Mouse (Mus musculus) kidney, embryonic 16.5 days (tissue): ENCODE results near the gene Vezt. TPM values are rescaled to one million over a fixed set of nuclear protein-coding genes. Genes with fewer than 3 reads are reported as not detected.

ENCODE experiments used
- ATAC-seq: fragments of 200-750 bp; cut with Nextera tagmentation; 2 replicates; pipeline ENCODE4 v1.8.0; 2017; ENCODE audit warnings: moderate TSS enrichment; ENCODE audit not compliant: low FRiP score, low TSS enrichment
- H3K27ac ChIP-seq: fragments of 300-500 bp; sonication (generic); 2 replicates; pipeline ENCODE4 v1.5.1; 2014; ENCODE audit warnings: low read length
- H3K27me3 ChIP-seq: fragments of 300-500 bp; sonication (generic); 2 replicates; pipeline ENCODE4 v1.6.1; 2014; ENCODE audit warnings: low read length, control low read depth, mixed read lengths; ENCODE audit not compliant: insufficient read depth
- H3K36me3 ChIP-seq: fragments of 300-500 bp; sonication (generic); 2 replicates; pipeline ENCODE4 v1.6.1; 2014; ENCODE audit warnings: low read length, control low read depth, mixed read lengths; ENCODE audit not compliant: insufficient read depth
- H3K4me1 ChIP-seq: fragments of 300-500 bp; sonication (generic); 2 replicates; pipeline ENCODE4 v1.6.1; 2014; ENCODE audit warnings: low read length, control low read depth, mixed read lengths; ENCODE audit not compliant: insufficient read depth
- H3K4me2 ChIP-seq: fragments of 300-500 bp; sonication (generic); replicated peaks from 2 replicates; pipeline ENCODE4 v1.6.1; 2014; ENCODE audit warnings: low read depth, low read length
- H3K4me3 ChIP-seq: fragments of 300-500 bp; sonication (generic); 2 replicates; pipeline ENCODE4 v1.5.1; 2014; ENCODE audit warnings: mild to moderate bottlenecking, low read length
- H3K9ac ChIP-seq: fragments of 300-500 bp; sonication (generic); replicated peaks from 2 replicates; pipeline ENCODE4 v1.6.1; 2014; ENCODE audit warnings: low read length
- H3K9me3 ChIP-seq: fragments of 300-500 bp; sonication (generic); 2 replicates; pipeline ENCODE4 v1.6.1; 2016; ENCODE audit warnings: low read length, control low read depth
- WGBS: fragments of 180-500 bp; shearing (Covaris S2); extraction: QIAGEN DNeasy Blood & Tissue Kit; methylation state at CpG from one replicate; pipeline ENCODE4 v1.1.7; 2014; 5-methylcytosine and 5-hydroxymethylcytosine counted together
- polyA plus RNA-seq: library from polyadenylated mRNA; unstranded; fragments of >200 nt; fragmentation: Nextera tagmentation; extraction: Ambion mirVana; gene quantifications from 2 replicates; pipeline ENCODE4 v1.2.1, GENCODE M21; 2015

The Vezt gene
- polyA plus RNA-seq, 1 experiment from 2014 or later, result 24.5 TPM

DNA sequence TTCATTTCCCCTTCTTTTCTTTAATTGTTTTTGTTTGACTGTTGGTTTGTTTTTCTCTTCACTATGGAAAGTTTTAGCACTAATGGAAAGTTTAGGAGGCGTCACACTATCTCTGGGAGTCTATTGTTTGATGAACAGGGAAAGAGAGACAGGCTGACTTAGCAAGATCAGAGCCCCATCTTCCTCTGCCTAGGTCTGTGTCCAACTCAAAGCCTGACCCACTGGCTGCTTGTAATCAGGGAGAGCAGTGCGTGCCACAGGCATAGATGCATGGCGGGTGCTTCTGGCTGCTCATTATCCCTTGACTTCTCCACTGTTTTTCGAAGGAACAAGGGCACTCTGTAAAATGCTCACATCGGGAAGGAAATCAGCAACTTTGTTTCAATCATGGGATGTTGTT lies 26.7 kb upstream of the Vezt start:
- Histone ChIP-seq H3K36me3 (no peaks in the 10 kb centered on the region), H3K4me3 (no peak overlapping the region), H3K9ac (no peak overlapping the region), H3K27me3 (no peaks in the 10 kb centered on the region), H3K9me3 (no peaks in the 10 kb centered on the region), H3K4me1 (0 out of 2 replicates have a peak, but pooled peaks cover 7% of the 10 kb centered on the region), H3K27ac (no peak overlapping the region), H3K4me2 (no peak overlapping the region)
- WGBS, result 82% methylated on average over 5 of the region's 5 CpGs
- no peak for ATAC-seq

GRCm38 (mm10) chr10:94060190-94060589 lies 24.6 kb upstream of the Vezt start:
- Histone ChIP-seq H3K36me3 (no peaks in the 10 kb centered on the region), H3K4me3 (no peak overlapping the region), H3K9me3 (no peaks in the 10 kb centered on the region), H3K4me1 (0 out of 2 replicates have a peak, but pooled peaks cover 7% of the 10 kb centered on the region), H3K27ac (no peak overlapping the region), H3K27me3 (no peaks in the 10 kb centered on the region), H3K9ac (no peak overlapping the region), H3K4me2 (no peak overlapping the region)
- WGBS, result 54% methylated on average over 8 of the region's 8 CpGs
- no peak for ATAC-seq

- Histone ChIP-seq H3K36me3 (no peaks in the 10 kb centered on the region), H3K27ac (no peak overlapping the region), H3K4me1 (0 out of 2 replicates have a peak, but pooled peaks cover 7% of the 10 kb centered on the region), H3K9me3 (no peaks in the 10 kb centered on the region), H3K9ac (no peak overlapping the region), H3K27me3 (no peaks in the 10 kb centered on the region), H3K4me2 (no peak overlapping the region), H3K4me3 (no peak overlapping the region)
- WGBS, result 87% methylated on average over 8 of the region's 8 CpGs
- ATAC-seq, result no peak
These were observed 24.0 kb upstream of the Vezt start for GRCm38 (mm10) chr10:94059618-94060055.

DNA sequence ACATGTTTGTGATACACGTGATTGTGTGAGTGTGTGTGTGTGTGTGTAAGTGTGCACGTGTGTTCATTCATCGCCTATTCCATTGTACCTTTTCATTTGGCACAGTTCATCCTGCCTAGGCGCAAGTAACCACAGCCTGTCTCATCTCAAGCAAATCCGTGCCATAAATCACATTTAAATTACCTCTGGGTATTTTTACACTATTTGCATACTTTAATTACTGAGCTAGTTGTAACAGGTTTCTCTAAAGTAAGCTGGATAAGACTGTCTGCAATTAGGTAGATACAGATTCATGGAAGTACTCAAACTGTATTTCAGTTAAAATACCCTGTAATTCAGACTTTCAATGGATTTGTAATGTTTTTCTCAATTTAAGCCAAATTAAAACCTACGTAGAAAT lies 20.9 kb upstream of the Vezt start:
- Histone ChIP-seq H3K36me3 (no peaks in the 10 kb centered on the region), H3K9ac (no peak overlapping the region), H3K4me1 (0 out of 2 replicates have a peak, but pooled peaks cover 7% of the 10 kb centered on the region), H3K27ac (no peak overlapping the region), H3K27me3 (no peaks in the 10 kb centered on the region), H3K4me3 (no peak overlapping the region), H3K4me2 (no peak overlapping the region), H3K9me3 (no peaks in the 10 kb centered on the region)
- WGBS, result 80% methylated on average over 6 of the region's 6 CpGs
- ATAC-seq, result no peak

GRCm38 (mm10) chr10:94050736-94051135 lies 15.1 kb upstream of the Vezt start:
- H3K4me3 ChIP-seq, result no peak overlapping the region
- H3K4me1 ChIP-seq, result peaks cover 21% of the 10 kb centered on the region
- H3K27ac ChIP-seq, result no peak overlapping the region
- no peaks in the 10 kb centered on the region for H3K27me3 ChIP-seq
- peaks cover 1% of the 10 kb centered on the region; the same call in 1 of the 2 replicates for H3K36me3 ChIP-seq
- no peak for ATAC-seq
- no peak overlapping the region for H3K9ac ChIP-seq
- no peaks in the 10 kb centered on the region for H3K9me3 ChIP-seq
- no peak overlapping the region for H3K4me2 ChIP-seq
- 92% methylated on average over 5 of the region's 5 CpGs for WGBS

DNA sequence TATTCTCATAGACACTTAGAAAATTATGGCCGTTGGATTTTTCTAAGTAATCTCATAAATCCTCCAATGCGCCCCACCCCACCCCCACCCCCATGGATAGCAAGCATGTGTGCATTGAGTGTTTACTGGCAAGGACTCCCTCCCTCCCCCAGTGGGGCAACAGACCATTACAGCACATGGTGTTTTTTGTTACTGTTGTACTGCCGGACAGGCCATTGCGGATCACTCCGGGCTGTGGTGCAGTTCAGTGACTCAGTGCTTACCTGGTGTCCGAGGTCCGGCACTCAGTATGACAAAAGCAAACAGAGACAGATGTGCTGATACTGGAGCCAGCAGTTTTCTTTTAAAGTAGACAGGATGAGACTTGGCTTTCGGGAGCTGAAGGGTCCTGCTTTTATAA lies 13.5 kb upstream of the Vezt start:
- H3K36me3 ChIP-seq, result peaks cover 17% of the 10 kb centered on the region
- no peak overlapping the region for H3K9ac ChIP-seq
- no peak overlapping the region for H3K27ac ChIP-seq
- no peaks in the 10 kb centered on the region for H3K9me3 ChIP-seq
- H3K4me1 ChIP-seq, result peaks cover 21% of the 10 kb centered on the region
- H3K27me3 ChIP-seq, result no peaks in the 10 kb centered on the region
- H3K4me3 ChIP-seq, result no peak overlapping the region
- H3K4me2 ChIP-seq, result no peak overlapping the region
- no peak for ATAC-seq
- WGBS, result 45% methylated on average over 8 of the region's 8 CpGs

GRCm38 (mm10) chr10:94047845-94048559 lies 12.4 kb upstream of the Vezt start:
- H3K36me3 ChIP-seq, result peaks cover 20% of the 10 kb centered on the region
- no peak overlapping the region for H3K27ac ChIP-seq
- no peak overlapping the region for H3K4me2 ChIP-seq
- WGBS, result 58% methylated on average over 10 of the region's 10 CpGs
- no peak overlapping the region for H3K9ac ChIP-seq
- H3K9me3 ChIP-seq, result no peaks in the 10 kb centered on the region
- H3K27me3 ChIP-seq, result no peaks in the 10 kb centered on the region
- H3K4me1 ChIP-seq, result peaks cover 21% of the 10 kb centered on the region
- H3K4me3 ChIP-seq, result no peak overlapping the region
- no peak for ATAC-seq

DNA sequence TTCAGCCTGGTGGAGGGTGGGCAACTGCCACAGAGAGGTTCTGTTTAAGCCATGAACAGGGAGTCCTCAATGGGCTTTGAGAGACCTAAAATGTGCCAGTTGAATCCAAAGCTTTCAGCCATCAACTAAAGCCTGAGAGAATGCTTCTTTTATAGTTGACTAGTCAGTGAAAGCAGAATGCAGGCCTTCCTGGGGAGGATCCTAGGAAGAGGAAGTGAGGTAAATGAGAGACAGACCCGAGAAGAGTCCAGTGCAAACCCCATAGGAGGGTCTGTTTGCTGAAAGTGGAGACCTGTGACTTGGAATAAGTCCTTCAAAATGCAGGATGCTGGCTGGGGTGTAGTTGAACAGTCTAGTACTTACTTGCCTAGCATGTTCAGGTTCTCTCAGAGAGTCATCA lies 11.4 kb upstream of the Vezt start:
- no peak overlapping the region for H3K27ac ChIP-seq
- no peak overlapping the region for H3K9ac ChIP-seq
- peaks cover 21% of the 10 kb centered on the region for H3K4me1 ChIP-seq
- no peak for ATAC-seq
- no peaks in the 10 kb centered on the region for H3K9me3 ChIP-seq
- H3K4me2 ChIP-seq, result no peak overlapping the region
- no peak overlapping the region for H3K4me3 ChIP-seq
- H3K36me3 ChIP-seq, result peaks cover 20% of the 10 kb centered on the region
- 73% methylated on average over 1 of the region's 1 CpGs for WGBS
- H3K27me3 ChIP-seq, result no peaks in the 10 kb centered on the region

DNA sequence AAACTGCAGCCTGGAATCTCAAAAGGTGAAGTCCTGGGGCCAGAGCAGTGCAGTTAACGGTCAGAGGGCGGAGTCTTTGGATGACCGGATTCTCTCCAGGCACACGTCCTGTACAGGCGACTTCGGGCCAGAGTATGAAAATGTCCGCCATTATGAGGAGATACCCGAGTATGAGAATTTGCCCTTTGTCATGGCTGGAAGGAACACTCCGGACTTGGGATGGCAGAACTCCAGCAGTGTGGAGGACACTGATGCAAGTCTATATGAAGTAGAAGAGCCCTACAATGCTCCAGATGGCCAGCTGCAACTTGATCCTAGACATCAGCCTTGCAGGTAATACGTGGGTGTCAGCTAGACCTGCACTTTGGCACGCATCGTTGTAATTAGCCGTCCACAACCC lies 9.7 kb upstream of the Vezt start:
- Histone ChIP-seq H3K9ac (no peak overlapping the region), H3K4me1 (peaks cover 21% of the 10 kb centered on the region), H3K27ac (no peak overlapping the region), H3K9me3 (no peaks in the 10 kb centered on the region), H3K4me2 (no peak overlapping the region), H3K27me3 (no peaks in the 10 kb centered on the region), H3K4me3 (no peak overlapping the region), H3K36me3 (peaks cover 20% of the 10 kb centered on the region)
- ATAC-seq, result no peak
- 88% methylated on average over 13 of the region's 13 CpGs for WGBS

DNA sequence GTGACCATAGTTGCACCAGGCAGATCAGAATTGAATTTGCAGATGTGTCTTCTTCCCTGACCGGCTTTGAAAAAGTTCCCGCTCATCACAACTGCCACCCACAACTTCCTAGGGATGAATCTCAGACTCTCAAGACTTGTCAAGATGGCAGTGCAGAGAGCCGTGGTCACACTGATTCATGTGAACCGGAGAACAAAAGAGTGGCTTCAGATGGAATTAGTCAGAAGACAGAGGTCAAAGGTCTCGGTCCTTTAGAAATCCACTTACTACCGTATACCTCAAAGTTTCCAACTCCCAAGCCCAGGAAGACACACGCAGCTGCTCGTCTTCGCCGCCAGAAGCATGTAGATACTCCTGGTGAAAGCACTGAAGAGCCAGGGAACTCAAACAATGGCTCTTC lies 8.3 kb upstream of the Vezt start:
- no peak for ATAC-seq
- WGBS, result 82% methylated on average over 10 of the region's 10 CpGs
- Histone ChIP-seq H3K4me3 (no peak overlapping the region), H3K27ac (no peak overlapping the region), H3K9me3 (no peaks in the 10 kb centered on the region), H3K36me3 (peaks cover 20% of the 10 kb centered on the region), H3K4me2 (no peak overlapping the region), H3K4me1 (peaks cover 9% of the 10 kb centered on the region; the same call in 1 of the 2 replicates), H3K9ac (no peak overlapping the region), H3K27me3 (no peaks in the 10 kb centered on the region)
